Mouse (Mus musculus): ENCODE results near the gene Lemd2.

Gene Lemd2

GRCm38 (mm10) chr17:27227258-27227657 lies 23.0 kb upstream of the Lemd2 start:
- no peak for DNase-seq (ENCODE audit: low spot score)

GRCm38 (mm10) chr17:27226701-27227100 lies 22.4 kb upstream of the Lemd2 start:
- DNase-seq (ENCODE audit: low spot score): no peak

- no peak for DNase-seq (ENCODE audit: low spot score)
Observed at GRCm38 (mm10) chr17:27225801-27226200, 21.5 kb upstream of the Lemd2 start.

- no peak for DNase-seq (ENCODE audit: low spot score)
Observed at GRCm38 (mm10) chr17:27223821-27224220, 19.6 kb upstream of the Lemd2 start.

GRCm38 (mm10) chr17:27221562-27221961 lies 17.3 kb upstream of the Lemd2 start:
- no peak for DNase-seq (ENCODE audit: low spot score)

GRCm38 (mm10) chr17:27218916-27219315 lies 14.6 kb upstream of the Lemd2 start:
- DNase-seq (ENCODE audit: low spot score): peak; percentile 28

- DNase-seq (ENCODE audit: low spot score): no peak
Observed at GRCm38 (mm10) chr17:27218364-27218763, 14.1 kb upstream of the Lemd2 start.

GRCm38 (mm10) chr17:27212768-27213525 lies 8.7 kb upstream of the Lemd2 start:
- DNase-seq (ENCODE audit: low spot score): peak; percentile 71

GRCm38 (mm10) chr17:27212006-27212405 lies 7.7 kb upstream of the Lemd2 start:
- no peak for DNase-seq (ENCODE audit: low spot score)

GRCm38 (mm10) chr17:27207113-27207707 lies 2.9 kb upstream of the Lemd2 start:
- peak; percentile 79 for DNase-seq (ENCODE audit: low spot score)

GRCm38 (mm10) chr17:27203358-27204074 lies 753 bp downstream of the Lemd2 start:
- DNase-seq (ENCODE audit: low spot score): peak; percentile 61

- DNase-seq (ENCODE audit: low spot score): no peak
Observed at GRCm38 (mm10) chr17:27202919-27203357, 1.3 kb downstream of the Lemd2 start.

GRCm38 (mm10) chr17:27201981-27202380 lies 2.3 kb downstream of the Lemd2 start:
- DNase-seq (ENCODE audit: low spot score): peak; percentile 44

- peak; percentile 88 for DNase-seq (ENCODE audit: low spot score)
Observed at GRCm38 (mm10) chr17:27200801-27201200, 3.5 kb downstream of the Lemd2 start.

GRCm38 (mm10) chr17:27199864-27200263 lies 4.4 kb downstream of the Lemd2 start:
- DNase-seq (ENCODE audit: low spot score): peak; percentile 49

GRCm38 (mm10) chr17:27199205-27199604 lies 5.1 kb downstream of the Lemd2 start:
- DNase-seq (ENCODE audit: low spot score): no peak

GRCm38 (mm10) chr17:27196206-27196605 lies 8.1 kb downstream of the Lemd2 start:
- DNase-seq (ENCODE audit: low spot score): peak; percentile 81

- peak; percentile 71 for DNase-seq (ENCODE audit: low spot score)
Observed at GRCm38 (mm10) chr17:27194258-27195185, 9.7 kb downstream of the Lemd2 start.

- DNase-seq (ENCODE audit: low spot score): no peak
Observed at GRCm38 (mm10) chr17:27191804-27192203, 12.5 kb downstream of the Lemd2 start.

GRCm38 (mm10) chr17:27191189-27191588 lies 13.1 kb downstream of the Lemd2 start:
- no peak for DNase-seq (ENCODE audit: low spot score)

- DNase-seq (ENCODE audit: low spot score): peak; percentile 72
Observed at GRCm38 (mm10) chr17:27189640-27190216, 14.5 kb downstream of the Lemd2 start.

All from MN1 (cell line).